Mouse (Mus musculus): ENCODE measurements at regions not wholly inside any gene's neighbourhood (a gene's known extent, or its start where the extent isn't known, plus 50 kb on each side); places are given as distances from the start of the nearest gene placed in this dataset.

DNA sequence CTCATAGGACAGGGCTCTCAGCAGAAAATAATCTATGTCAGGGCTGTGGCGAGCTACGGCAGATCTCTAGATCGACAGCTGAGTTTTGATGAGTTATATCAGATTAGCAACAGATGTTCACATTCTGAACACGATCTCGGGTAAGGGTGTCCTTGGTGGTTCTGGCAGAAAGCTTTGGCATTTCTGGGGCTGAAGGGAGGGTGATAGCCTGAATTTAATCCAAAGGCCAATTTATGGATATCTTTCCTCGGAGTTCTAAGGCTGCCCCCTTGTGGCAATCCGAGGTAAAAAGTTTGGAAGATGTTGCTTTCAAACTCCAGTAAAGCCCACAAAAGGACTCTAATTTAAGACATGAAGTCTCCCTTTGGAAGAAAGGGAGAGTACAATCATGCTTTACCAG lies 101.3 kb upstream of the Luzp2 start:
- DNase-seq (ENCODE audit: low spot score): peak; percentile 70

DNA sequence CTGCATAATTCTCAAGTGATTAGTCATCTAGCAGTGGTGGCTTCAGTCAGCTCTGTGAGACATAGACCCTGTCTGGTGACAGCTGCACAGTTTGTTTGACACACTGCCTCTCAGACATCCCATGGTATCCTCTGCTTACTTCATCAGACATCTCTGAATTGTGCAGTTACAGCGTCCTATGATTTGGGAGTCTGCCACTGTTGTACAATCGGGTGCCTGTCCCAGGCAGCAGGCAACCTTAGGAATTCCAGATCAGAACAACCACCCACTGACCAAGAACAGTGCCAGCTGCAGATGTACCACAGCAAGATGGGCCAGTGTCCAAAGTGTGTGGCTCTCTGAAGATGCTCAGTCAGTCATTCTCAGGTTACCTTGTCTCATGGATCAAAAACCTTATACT lies 100.4 kb upstream of the Luzp2 start:
- no peak for DNase-seq (ENCODE audit: low spot score)

DNA sequence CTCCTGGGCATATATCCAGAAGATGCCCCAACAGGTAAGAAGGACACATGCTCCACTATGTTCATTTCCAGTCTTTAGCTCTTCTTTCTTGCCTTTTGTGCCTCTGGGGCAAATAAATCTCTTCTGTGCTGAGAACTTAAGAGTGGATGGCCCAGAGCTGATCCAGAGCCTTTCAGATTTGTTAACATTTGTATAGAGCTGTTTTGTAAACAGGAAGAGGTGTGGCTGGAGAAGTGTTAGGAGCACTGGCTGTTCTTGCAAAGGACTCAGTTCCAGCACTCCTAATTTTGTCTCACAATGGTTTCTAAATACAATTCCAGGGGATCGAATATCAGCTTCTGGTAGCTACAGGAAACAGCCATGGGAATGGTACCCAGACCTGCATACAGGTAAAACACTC lies 68.0 kb upstream of the Luzp2 start:
- no peak for DNase-seq (ENCODE audit: low spot score)

DNA sequence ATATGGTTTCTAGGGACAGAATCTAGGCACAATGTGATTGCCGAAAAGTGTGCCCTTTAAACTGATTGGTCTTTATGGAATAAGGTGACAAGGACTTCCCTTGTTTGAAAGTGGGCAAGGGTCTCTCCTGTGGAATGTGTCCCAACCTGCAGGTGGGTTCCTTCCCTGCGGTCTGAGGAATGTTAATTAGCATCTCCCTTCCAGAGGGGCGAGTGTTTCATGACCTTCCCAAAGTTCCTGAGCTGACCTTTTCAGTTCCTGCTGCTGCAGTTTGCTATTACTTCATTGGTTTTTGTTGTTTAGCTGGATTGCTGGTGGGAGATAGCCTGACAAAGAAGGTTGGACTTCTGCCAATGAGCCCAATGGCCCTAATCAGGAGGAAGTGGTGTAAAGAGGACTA lies 66.6 kb upstream of the Luzp2 start:
- DNase-seq (ENCODE audit: low spot score): no peak

DNA sequence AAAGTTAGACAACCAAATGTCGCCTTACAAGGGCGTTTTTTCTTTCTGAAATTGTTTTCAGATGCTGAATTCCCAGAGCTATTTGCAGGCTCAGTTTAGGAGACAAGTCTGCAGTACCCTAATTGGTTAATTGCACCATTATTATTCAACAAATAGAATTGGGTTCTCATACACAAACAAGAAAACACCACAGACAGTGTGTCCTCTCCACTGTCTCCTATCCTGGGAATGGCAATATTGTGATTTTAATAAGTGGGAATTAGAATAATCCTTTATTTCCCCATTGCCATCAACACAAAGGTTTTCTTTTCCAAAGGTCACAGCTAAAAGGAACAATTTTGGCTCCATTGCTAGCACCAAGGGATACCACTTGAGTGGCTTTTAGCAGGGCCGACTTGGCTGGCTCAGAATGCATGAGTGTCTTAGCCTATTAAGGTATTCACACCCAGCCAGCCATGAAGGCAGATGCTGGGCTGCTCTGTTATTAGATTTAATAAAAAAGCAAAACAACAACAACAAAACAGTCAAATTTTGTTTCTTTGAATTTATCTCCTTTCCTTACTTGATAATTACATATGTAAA lies 53.3 kb upstream of the Luzp2 start:
- peak; percentile 36 for DNase-seq (ENCODE audit: low spot score)

DNA sequence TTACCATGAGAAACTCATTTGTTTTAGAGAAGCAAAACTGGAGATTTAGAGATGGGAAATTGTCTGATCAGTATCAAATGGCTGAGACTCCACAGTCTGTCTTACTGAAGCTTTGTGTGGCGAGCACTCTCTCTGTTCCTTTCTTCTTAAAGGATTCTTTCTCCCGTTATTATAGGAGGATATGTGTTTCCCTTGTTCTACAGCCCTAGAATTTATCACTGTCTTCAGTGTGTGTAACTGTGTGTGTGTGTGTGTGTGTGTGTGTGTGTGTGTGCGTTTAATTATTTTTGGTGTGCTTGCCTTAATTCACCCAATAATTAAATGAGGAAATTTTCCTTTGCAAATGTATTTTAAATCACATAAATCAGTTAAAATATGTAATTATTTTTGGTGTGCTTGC lies 52.7 kb upstream of the Luzp2 start:
- no peak for DNase-seq (ENCODE audit: low spot score)

DNA sequence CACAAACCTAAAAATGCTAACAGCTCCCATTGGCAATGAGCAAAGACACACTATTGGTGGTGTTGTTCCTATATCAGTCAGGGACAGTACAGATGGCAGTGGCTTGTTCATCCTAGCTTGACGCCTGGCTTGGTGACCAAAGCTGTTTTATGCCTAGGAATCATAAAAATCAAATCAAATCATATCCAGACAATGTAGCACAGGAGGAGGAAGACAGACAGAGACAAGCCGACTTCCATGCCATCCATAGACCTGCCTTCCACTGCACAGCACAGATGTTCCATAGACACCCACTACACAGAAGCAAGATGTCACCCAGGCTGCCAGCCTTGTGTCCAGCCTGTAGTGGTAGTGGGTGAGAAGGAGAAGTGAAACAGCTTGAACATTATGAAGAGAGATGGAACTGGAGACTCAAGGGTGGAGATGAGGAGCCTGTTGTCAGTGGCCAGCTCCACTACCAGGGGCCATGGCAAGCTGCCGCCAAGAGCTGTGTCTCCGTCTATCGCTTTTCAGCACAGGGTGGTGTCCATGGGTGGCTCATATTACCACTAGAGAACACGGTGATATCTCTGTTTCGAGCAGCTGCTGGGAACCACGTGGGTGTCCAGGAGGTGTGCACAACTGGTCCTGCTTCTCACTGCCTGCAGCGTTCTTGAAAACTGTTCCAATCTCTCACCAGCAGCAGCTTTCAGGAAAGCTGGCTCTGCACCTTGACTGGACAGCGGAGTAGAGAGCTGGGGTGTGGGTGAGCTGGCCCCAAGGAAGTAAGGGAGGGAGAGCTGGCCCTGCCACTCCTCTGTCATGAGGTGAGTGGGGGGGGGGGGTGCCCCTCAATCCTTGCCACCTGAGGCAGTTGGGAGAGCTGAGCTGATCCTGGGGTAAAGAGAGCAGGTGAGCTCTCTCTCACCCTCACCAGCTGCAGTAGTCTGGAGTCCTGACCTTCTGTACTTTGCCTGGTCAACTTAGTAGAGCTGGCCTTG lies 51.5 kb upstream of the Luzp2 start:
- no peak for DNase-seq (ENCODE audit: low spot score)

All from embryo, embryonic 10.5 days (tissue).